Comparison of ENCODE assay signal across 9 mouse cellular contexts in genomic region chr11:117870688-117871365, GRCm38 (mm10). TPM values are rescaled to one million over a fixed set of nuclear protein-coding genes. Genes with fewer than 3 reads are reported as not detected.
DNase-seq lines count a peak whose midpoint lies in the region; ATAC-seq and TF ChIP-seq lines count a peak whose summit lies in the region.
"Had no signal": no experiment of that assay in that cellular context is flagged by ENCODE, and none has a peak within 500 bp of the region (broad histone marks: within the 10 kb centered on the region; RNA-seq: fewer than 3 reads in every experiment).

No protein-coding gene starts in this region.

- 32% methylated on average over 12 of the region's 12 CpGs for WGBS in embryonic facial prominence, embryonic 11.5 days
- 34% methylated on average over 12 of the region's 12 CpGs for WGBS in olfactory bulb, adult 2 months

- no peak overlapping the region for H3K4me3 ChIP-seq in embryonic facial prominence, embryonic 11.5 days (ENCODE audit: low read depth, low read length)
- H3K4me3 ChIP-seq in olfactory bulb, adult 2 months (ENCODE audit: insufficient read depth, low read depth, low read length), result no peak overlapping the region

- no peaks in the 10 kb centered on the region for H3K27me3 ChIP-seq in embryonic facial prominence, embryonic 11.5 days (ENCODE audit: control insufficient read depth, insufficient read depth, low read length)

- no peak overlapping the region for H3K4me2 ChIP-seq in embryonic facial prominence, embryonic 11.5 days (ENCODE audit: low read depth, low read length)

- no peak overlapping the region for H3K9ac ChIP-seq in embryonic facial prominence, embryonic 11.5 days (replicated peaks; ENCODE audit: low read length)

- no peak overlapping the region for H3K27ac ChIP-seq in embryonic facial prominence, embryonic 11.5 days (replicated peaks; ENCODE audit: low read depth, low read length)
- H3K27ac ChIP-seq in olfactory bulb, adult 2 months (ENCODE audit: insufficient read depth, low read depth, low read length), result no peak overlapping the region

- peaks cover 3% of the 10 kb centered on the region; the same call in 1 of the 2 replicates for H3K4me1 ChIP-seq in embryonic facial prominence, embryonic 11.5 days (ENCODE audit: control insufficient read depth, insufficient read depth, low read length)
- H3K4me1 ChIP-seq in olfactory bulb, adult 2 months (ENCODE audit: control insufficient read depth, insufficient read depth, low read length), result peaks cover 13% of the 10 kb centered on the region

- TF ChIP-seq POLR2A in olfactory bulb, adult 2 months (IDR thresholded peaks at IDR 0.05; ENCODE audit: insufficient read depth, low read depth, low read length), result no peak

- peak; percentile 36 for ATAC-seq in CD4-positive, CD25-positive, alpha-beta regulatory T cell, adult 4 months
- no peak for ATAC-seq in embryonic facial prominence, embryonic 11.5 days (replicated peaks; ENCODE audit: insufficient number of reproducible peaks, low FRiP score, low TSS enrichment, low read depth)

- no peaks in the 10 kb centered on the region for H3K9me3 ChIP-seq in embryonic facial prominence, embryonic 11.5 days (replicated peaks; ENCODE audit: control insufficient read depth, low read length)

- H3K36me3 ChIP-seq in embryonic facial prominence, embryonic 11.5 days (replicated peaks; ENCODE audit: control insufficient read depth, insufficient read depth, low read depth, low read length), result no peaks in the 10 kb centered on the region

- peak; percentile 84 for TF ChIP-seq CTCF in olfactory bulb, adult 2 months (IDR thresholded peaks at IDR 0.05; ENCODE audit: insufficient read depth, low read depth, low read length)

- peak; percentile 58 for DNase-seq in adrenal gland, postnatal 25 days
- DNase-seq in embryonic facial prominence, embryonic 11.5 days (ENCODE audit: low spot score), result peak; percentile 86
- peak; percentile 72 for DNase-seq in heart, adult 8-10 months (ENCODE audit: low spot score)
- peak; percentile 74 to 80 for DNase-seq in kidney, postnatal 36 days
- DNase-seq in lung, adult 18-20 months, result peak; percentile 72
- DNase-seq in thymus, postnatal 10 days (ENCODE audit: low spot score in 2 of 2), result peak; percentile 76 to 88

RNA-seq across cellular contexts. Expression of gene Tha1, which starts 2.5 kb away (rescaled TPM):
- 1 to 10 TPM; 8.5 to 10.0 TPM for polyA plus RNA-seq in CD4-positive, CD25-positive, alpha-beta regulatory T cell, adult 4 months (2017; shearing (Covaris generic))
- 14.8 and 16.7 TPM in 2 replicates for total RNA-seq in adrenal gland, postnatal 25 days (2021)
- polyA plus RNA-seq in embryonic facial prominence, embryonic 11.5 days (2014; fragmentation: Nextera tagmentation; extraction: Ambion mirVana), result 1.9 and 2.1 TPM in 2 replicates
- total RNA-seq in heart, adult 8-10 months (2022), result 10 to 100 TPM in 3 of 4 experiments, 1 to 10 TPM in 1; 9.0 to 11.3 (median 10.3) TPM
- not detected in 2 replicates for polyA plus RNA-seq in olfactory bulb, adult 2 months (2012; ENCODE audit: insufficient read depth, insufficient read length, low replicate concordance, missing spikeins)

RNA-seq across cellular contexts. Expression of gene Tmem235, which starts 10.3 kb away (rescaled TPM):
- polyA plus RNA-seq in CD4-positive, CD25-positive, alpha-beta regulatory T cell, adult 4 months (2017; shearing (Covaris generic)), result not detected
- not detected in 2 replicates for total RNA-seq in adrenal gland, postnatal 25 days (2021)
- not detected in 2 replicates for polyA plus RNA-seq in embryonic facial prominence, embryonic 11.5 days (2014; fragmentation: Nextera tagmentation; extraction: Ambion mirVana)
- not detected for total RNA-seq in heart, adult 8-10 months (2022)
- polyA plus RNA-seq in olfactory bulb, adult 2 months (2012; ENCODE audit: insufficient read depth, insufficient read length, low replicate concordance, missing spikeins), result not detected in 2 replicates
- polyA plus RNA-seq: heart, embryonic 14.5 days had no signal

RNA-seq across cellular contexts. Expression of gene Birc5, which starts 21.8 kb away (rescaled TPM):
- 10 to 100 TPM; 16.9 to 31.5 TPM for polyA plus RNA-seq in CD4-positive, CD25-positive, alpha-beta regulatory T cell, adult 4 months (2017; shearing (Covaris generic))
- 5.2 and 8.5 TPM in 2 replicates for total RNA-seq in adrenal gland, postnatal 25 days (2021)
- polyA plus RNA-seq in embryonic facial prominence, embryonic 11.5 days (2014; fragmentation: Nextera tagmentation; extraction: Ambion mirVana), result 416 and 441 TPM in 2 replicates
- total RNA-seq in heart, adult 8-10 months (2022), result under 1 TPM; 0.25 to 0.87 (median 0.67) TPM
- not detected in 2 replicates for polyA plus RNA-seq in olfactory bulb, adult 2 months (2012; ENCODE audit: insufficient read depth, insufficient read length, low replicate concordance, missing spikeins)

RNA-seq across cellular contexts. Expression of gene Tk1, which starts 44.9 kb away (rescaled TPM):
- 10 to 100 TPM; 31.4 to 55.1 TPM for polyA plus RNA-seq in CD4-positive, CD25-positive, alpha-beta regulatory T cell, adult 4 months (2017; shearing (Covaris generic))
- total RNA-seq in adrenal gland, postnatal 25 days (2021), result 14.3 and 18.4 TPM in 2 replicates
- polyA plus RNA-seq in embryonic facial prominence, embryonic 11.5 days (2014; fragmentation: Nextera tagmentation; extraction: Ambion mirVana), result 127 and 132 TPM in 2 replicates
- 1 to 10 TPM in 3 of 4 experiments, under 1 TPM in 1; 0.78 to 3.2 (median 2.3) TPM for total RNA-seq in heart, adult 8-10 months (2022)
- polyA plus RNA-seq in olfactory bulb, adult 2 months (2012; ENCODE audit: insufficient read depth, insufficient read length, low replicate concordance, missing spikeins), result not detected in 2 replicates

RNA-seq across cellular contexts. Expression of gene Afmid, which starts 45.1 kb away (rescaled TPM):
- polyA plus RNA-seq in CD4-positive, CD25-positive, alpha-beta regulatory T cell, adult 4 months (2017; shearing (Covaris generic)), result 10 to 100 TPM; 24.8 to 42.0 TPM
- 10.1 and 13.2 TPM in 2 replicates for total RNA-seq in adrenal gland, postnatal 25 days (2021)
- 3.3 and 4.3 TPM in 2 replicates for polyA plus RNA-seq in embryonic facial prominence, embryonic 11.5 days (2014; fragmentation: Nextera tagmentation; extraction: Ambion mirVana)
- 1 to 10 TPM; 2.3 to 6.0 (median 4.9) TPM for total RNA-seq in heart, adult 8-10 months (2022)
- not detected in 2 replicates for polyA plus RNA-seq in olfactory bulb, adult 2 months (2012; ENCODE audit: insufficient read depth, insufficient read length, low replicate concordance, missing spikeins)
